Mouse (Mus musculus): ENCODE results near the gene Akr1b7. TPM values are rescaled to one million over a fixed set of nuclear protein-coding genes. Genes with fewer than 3 reads are reported as not detected.

Gene Akr1b7
- total RNA-seq, 2 experiments from 2014 or later, result not detected

DNA sequence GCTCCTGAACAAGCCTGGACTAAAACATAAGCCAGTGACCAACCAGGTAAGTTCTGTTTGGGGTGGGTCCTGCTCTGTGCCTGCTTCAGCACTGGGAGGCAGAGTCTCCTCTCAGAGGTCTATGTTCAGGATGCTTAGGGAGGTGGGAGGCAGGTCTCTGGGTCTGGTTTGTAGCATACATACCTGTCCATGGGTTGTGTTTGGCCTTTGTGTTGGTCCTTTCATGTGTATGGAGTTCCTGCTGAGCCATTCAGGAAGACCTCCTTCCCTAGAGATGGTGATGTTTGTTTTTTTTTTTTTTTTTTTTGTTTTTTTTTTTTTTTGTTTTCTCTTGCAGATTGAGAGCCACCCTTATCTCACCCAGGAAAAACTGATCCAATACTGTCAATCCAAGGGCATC lies 6.9 kb downstream of the Akr1b7 start:
- intact Hi-C loops (cut with DNase I), result no loop called here
- DNase-seq, result no peak

- intact Hi-C loops (cut with DNase I), result loop anchor here (5.0 kb wide), 1 partner anchor 62 kb away; no protein-coding TSS in a partner anchor
- no peak for DNase-seq
These were observed 26.9 kb downstream of the Akr1b7 start for GRCm38 (mm10) chr6:34439006-34439405.

GRCm38 (mm10) chr6:34441556-34442257 lies 29.6 kb downstream of the Akr1b7 start:
- DNase-seq, result no peak
- intact Hi-C loops (cut with DNase I), result no loop called here

- intact Hi-C loops (cut with DNase I), result no loop called here
These were observed 31.7 kb downstream of the Akr1b7 start for GRCm38 (mm10) chr6:34443791-34444190.

GRCm38 (mm10) chr6:34447961-34448360 lies 35.8 kb downstream of the Akr1b7 start:
- peak; percentile 79 for DNase-seq
- intact Hi-C loops (cut with DNase I), result loop anchor here (5.0 kb wide), 2 partner anchors 76 to 156 kb away; no protein-coding TSS in a partner anchor

More at GRCm38 (mm10) chr6:34443791-34444190, 31.7 kb downstream of the Akr1b7 start:
- no peak for DNase-seq

DNA sequence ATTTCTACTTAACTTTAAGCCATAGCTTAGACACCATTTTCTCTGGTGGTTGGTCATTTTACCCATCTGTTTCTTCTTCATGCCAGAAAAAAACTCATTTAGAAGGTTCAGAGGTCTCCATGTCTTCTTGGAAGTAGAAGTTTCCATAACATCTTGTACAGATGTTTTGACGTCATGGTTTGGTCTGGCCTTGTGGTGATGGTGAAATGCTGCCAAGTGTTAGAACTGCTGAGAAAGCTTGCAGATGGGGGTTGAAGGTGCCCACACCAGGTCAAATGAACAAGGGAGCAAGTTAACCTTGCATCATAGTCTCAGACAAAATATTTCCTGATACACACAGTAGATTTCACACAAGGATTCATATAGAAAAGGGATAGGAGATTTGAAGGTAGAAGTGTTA lies 36.6 kb downstream of the Akr1b7 start:
- no peak for DNase-seq

GRCm38 (mm10) chr6:34452963-34453770 lies 41.0 kb downstream of the Akr1b7 start:
- no peak for DNase-seq
- intact Hi-C loops (cut with DNase I), result no loop called here

More for the DNA sequence above, 36.6 kb downstream of the Akr1b7 start:
- intact Hi-C loops (cut with DNase I), result loop anchor here (5.0 kb wide), 2 partner anchors 76 to 156 kb away; no protein-coding TSS in a partner anchor

GRCm38 (mm10) chr6:34459456-34459855 lies 47.3 kb downstream of the Akr1b7 start:
- no peak for DNase-seq
- intact Hi-C loops (cut with DNase I), result no loop called here

- DNase-seq, result no peak
- intact Hi-C loops (cut with DNase I), result no loop called here
These were observed 48.5 kb downstream of the Akr1b7 start for GRCm38 (mm10) chr6:34460651-34461050.

DNA sequence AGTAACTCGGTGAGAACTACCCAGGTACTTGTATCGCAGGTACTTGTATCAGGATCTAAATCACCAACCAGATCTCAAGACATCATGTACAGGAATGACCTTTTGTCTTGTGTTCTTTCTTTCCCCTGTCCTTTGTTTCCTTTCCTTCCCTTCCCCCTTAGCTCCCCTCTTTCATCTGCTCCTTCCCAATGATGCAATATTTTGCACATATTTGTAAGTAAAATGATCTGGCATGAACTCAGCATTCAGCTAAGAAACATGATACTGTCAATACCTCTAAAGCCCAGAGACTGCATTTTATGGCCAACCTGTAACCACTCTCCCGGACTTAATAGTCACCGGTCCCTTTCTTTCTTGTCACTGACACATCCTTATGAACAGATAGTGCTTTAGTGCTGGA lies 51.4 kb downstream of the Akr1b7 start:
- no peak for DNase-seq
- intact Hi-C loops (cut with DNase I), result no loop called here

DNA sequence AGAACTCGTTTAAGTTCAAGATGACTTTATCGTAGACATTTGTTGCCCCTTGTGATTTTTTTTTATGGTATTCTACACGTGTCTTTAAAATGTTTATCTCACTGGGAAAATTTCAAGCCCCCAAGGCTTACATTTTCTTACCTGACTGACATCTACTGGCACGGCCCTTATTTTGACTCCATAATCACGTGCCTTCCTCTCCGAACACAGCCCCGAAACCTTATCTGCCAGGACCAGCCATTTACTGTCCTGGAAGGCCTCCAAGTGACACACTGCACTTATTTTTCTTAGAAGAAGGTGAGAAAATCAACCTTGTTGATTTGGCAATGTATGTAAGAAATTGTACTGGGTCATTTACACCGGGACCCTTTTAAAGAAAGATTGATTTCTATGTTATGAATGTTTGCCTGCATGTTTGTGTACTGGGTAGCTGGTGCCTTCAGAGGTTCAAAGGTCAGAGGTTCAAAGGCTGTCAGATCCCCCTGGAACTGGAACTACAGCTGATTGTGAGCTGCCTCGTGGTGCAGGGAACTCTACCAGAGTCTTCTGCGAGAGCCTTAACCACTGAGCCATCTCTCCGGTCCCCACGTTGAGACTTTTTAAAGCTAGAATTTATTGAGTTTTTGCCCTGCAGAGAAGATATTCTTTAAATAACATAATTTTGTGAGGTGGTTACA lies 59.4 kb downstream of the Akr1b7 start:
- DNase-seq, result no peak
- intact Hi-C loops (cut with DNase I), result no loop called here

Other genes starting within 250 kb of the Akr1b7 start
- 10 to 100 TPM; 35.8 to 36.9 TPM for gene Slc35b4, start 235.2 kb upstream of the Akr1b7 start, total RNA-seq (2021)
- gene Akr1b3, start 94.9 kb upstream of the Akr1b7 start, total RNA-seq (2021), result 10 to 100 TPM; 56.1 to 59.4 TPM
- gene Akr1b8, start 58.2 kb upstream of the Akr1b7 start, total RNA-seq (2021), result 1 to 10 TPM in 1 of 2 experiments, under 1 TPM in 1; 0.28 to 1.2 TPM
- 10 to 100 TPM in 1 of 2 experiments, 1 to 10 TPM in 1; 9.0 to 10.3 TPM for gene Akr1b10, start 28.1 kb upstream of the Akr1b7 start, total RNA-seq (2021)
- gene Bpgm, start 63.9 kb downstream of the Akr1b7 start, total RNA-seq (2021), result 10 to 100 TPM; 68.3 to 68.6 TPM
- 10 to 100 TPM; 27.4 to 30.2 TPM for gene Cald1, start 186.2 kb downstream of the Akr1b7 start, total RNA-seq (2021)